Mouse (Mus musculus): ENCODE measurements around the gene Abcf2. TPM values are rescaled to one million over a fixed set of nuclear protein-coding genes. Genes with fewer than 3 reads are reported as not detected.
"Not testable (repeated sequence)": the region's sequence is repeated elsewhere in the genome, so short reads cannot be mapped to it uniquely, and the experiment has no call there.

Abcf2 gene
- total RNA-seq, 2 experiments from 2014 or later, result 53.5 to 54.9 TPM

- peak; percentile 87 to 89 for DNase-seq
Measured at GRCm38 (mm10) chr5:24586547-24587199, 9.4 kb upstream of the Abcf2 start, which contains the start of gene Chpf2. Gene Chpf2, plus strand, starts transcription at chr5:24586741.

GRCm38 (mm10) chr5:24586106-24586505, 8.8 kb upstream of the Abcf2 start:
- no peak for DNase-seq

GRCm38 (mm10) chr5:24578109-24578963, 1.1 kb upstream of the Abcf2 start:
- DNase-seq, result no peak

- no peak for DNase-seq
Measured at GRCm38 (mm10) chr5:24576801-24577182, 475 bp downstream of the Abcf2 start.

- DNase-seq, result no peak
Measured at GRCm38 (mm10) chr5:24575948-24576347, 1.3 kb downstream of the Abcf2 start.

- no peak for DNase-seq
Measured at GRCm38 (mm10) chr5:24556709-24557108, 20.6 kb downstream of the Abcf2 start, which contains the start of gene 4931409K22Rik. Gene 4931409K22Rik, minus strand, starts transcription at chr5:24556809.

- DNase-seq, result not testable (repeated sequence)
Measured at GRCm38 (mm10) chr5:24555335-24555734, 21.9 kb downstream of the Abcf2 start.

- DNase-seq, result no peak
Measured at GRCm38 (mm10) chr5:24553621-24554244, 23.5 kb downstream of the Abcf2 start.

GRCm38 (mm10) chr5:24551317-24551688, 26.0 kb downstream of the Abcf2 start:
- DNase-seq, result no peak

GRCm38 (mm10) chr5:24550598-24551316, 26.5 kb downstream of the Abcf2 start:
- peak in 1 of 2 experiments; percentile 30 for DNase-seq

GRCm38 (mm10) chr5:24542643-24543042, 34.6 kb downstream of the Abcf2 start:
- peak in 1 of 2 experiments; percentile 34 for DNase-seq

GRCm38 (mm10) chr5:24541144-24541569, 36.1 kb downstream of the Abcf2 start:
- peak; percentile 18 to 50 for DNase-seq

- DNase-seq, result peak; percentile 87 to 88
Measured at GRCm38 (mm10) chr5:24540387-24541143, 36.7 kb downstream of the Abcf2 start, which contains the start of gene Asb10. Gene Asb10, minus strand, starts transcription at chr5:24540978.

GRCm38 (mm10) chr5:24539571-24540296, 37.5 kb downstream of the Abcf2 start:
- DNase-seq, result no peak

GRCm38 (mm10) chr5:24537618-24538017, 39.6 kb downstream of the Abcf2 start:
- DNase-seq, result peak in 1 of 2 experiments; percentile 31

GRCm38 (mm10) chr5:24536511-24536910, 40.8 kb downstream of the Abcf2 start:
- no peak for DNase-seq

- DNase-seq, result peak; percentile 35 to 49
Measured at GRCm38 (mm10) chr5:24535731-24536130, 41.5 kb downstream of the Abcf2 start.

GRCm38 (mm10) chr5:24534292-24534691, 43.0 kb downstream of the Abcf2 start:
- no peak for DNase-seq

- no peak for DNase-seq
Measured at GRCm38 (mm10) chr5:24533391-24533790, 43.9 kb downstream of the Abcf2 start.

- peak; percentile 90 to 98 for DNase-seq
Measured at GRCm38 (mm10) chr5:24530042-24530689, 47.1 kb downstream of the Abcf2 start.

Measured in heart, adult 18-20 months (tissue).